Mouse (Mus musculus): ENCODE data around the gene Pycr1.

Gene Pycr1

DNA sequence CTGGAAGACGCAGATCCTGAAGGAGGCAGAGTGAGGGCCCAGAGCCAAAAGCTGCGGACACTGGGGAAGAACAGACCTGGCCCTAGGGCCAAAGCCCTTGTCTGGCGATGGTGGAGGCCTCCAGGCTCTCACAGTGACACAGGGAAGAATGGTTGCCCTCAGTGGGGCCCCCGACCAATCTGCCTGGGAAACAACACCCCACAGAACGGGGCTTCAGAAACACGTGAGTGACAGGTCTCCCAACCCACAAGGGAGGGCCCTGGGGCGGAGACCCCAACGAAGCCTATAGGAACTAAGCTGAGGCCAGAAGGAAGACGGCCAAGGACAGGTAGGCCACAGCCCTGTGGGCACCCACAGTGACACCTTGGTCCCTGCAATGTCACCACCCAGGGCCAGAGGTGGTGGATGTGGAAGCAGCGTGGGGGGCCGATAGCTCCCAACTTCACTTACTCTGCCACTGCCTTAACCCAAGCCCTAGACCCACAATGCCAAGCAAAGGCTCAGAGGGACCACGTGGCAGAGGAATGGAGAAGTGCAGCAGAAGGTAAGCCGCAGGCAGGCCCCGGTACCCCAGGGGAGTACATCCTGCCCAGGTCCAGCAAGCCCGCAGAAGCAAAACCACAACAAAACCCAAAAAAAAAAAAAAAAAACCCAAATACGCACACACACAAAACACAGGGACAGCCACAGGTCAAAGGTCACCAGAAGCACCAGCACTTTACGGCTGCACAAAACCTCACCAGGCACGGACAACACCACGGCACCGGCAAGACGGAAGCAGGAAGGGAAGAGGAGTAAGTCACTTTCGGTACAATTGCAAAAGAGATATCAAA is 15.9 kb downstream of the Pycr1 start:
- DNase-seq (ENCODE audit: low spot score in 2 of 2) = peak in 1 of 2 experiments; percentile 70

DNA sequence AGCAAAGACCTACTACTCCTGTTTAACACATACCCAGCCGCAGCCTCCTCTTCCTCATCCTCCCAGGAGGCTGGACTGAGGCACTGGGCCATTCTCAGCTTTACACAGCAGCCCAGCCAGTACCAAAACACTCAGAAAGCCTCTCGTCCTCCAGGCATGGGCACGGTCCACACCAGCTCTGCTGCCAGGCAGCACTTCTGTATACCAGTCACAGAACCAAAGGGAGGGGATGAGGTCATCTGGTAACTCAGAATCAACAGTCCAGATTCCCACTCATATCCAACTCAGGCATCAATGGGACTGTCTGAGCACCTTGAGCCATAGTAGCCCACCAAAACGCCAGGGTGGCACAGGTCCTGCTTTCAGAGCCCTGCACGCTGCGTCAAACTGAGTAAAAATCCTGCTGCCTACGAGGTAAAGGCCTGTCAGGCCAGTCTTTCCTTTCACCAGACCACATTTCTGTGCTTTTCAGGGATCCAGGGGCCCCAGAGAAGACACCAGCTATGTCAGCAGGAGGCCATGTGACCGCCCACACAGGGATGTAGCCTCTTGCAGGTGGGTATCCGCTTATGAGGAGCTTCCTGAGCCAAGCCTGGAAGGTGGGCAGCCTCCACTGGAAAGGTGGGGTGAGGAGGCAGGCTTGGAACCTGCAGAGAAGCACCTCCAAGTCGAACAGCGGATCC is 16.6 kb downstream of the Pycr1 start:
- DNase-seq (ENCODE audit: low spot score in 2 of 2) = peak in 1 of 2 experiments; percentile 19

DNA sequence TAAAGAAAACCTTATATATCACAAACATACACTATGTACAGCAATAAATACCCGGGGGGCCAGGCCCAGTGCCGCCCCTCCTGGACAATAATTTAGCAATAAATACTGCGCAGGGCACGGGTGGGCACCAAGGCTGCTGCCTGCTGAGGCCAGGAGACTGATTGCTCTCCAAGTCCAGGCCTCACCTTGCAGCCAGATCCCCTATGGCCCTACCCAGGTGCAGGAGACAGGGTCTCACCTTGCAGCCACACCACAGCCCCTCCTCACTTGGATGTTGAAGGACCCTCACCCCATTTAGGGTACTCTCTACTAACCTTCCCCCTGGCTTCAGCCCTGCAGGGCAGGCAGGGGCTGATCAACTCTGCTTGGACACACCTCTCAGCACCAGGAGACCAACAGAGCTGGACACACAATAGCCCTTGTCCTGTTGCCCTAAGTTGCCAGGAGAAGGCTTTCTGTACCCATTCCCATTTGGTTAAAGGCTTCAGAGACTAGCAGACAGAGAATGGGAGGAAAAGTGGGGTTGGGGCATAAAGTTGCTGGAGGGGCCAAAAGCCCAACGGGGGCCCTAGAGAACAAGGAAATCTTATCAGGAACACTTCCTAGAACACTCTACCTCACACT is 18.3 kb downstream of the Pycr1 start, which contains the start of gene Sirt7:
Gene Sirt7 (minus strand): TSS at position 89 of the 624 bp plus-strand sequence.
- no peak for DNase-seq (ENCODE audit: low spot score in 2 of 2)

DNA sequence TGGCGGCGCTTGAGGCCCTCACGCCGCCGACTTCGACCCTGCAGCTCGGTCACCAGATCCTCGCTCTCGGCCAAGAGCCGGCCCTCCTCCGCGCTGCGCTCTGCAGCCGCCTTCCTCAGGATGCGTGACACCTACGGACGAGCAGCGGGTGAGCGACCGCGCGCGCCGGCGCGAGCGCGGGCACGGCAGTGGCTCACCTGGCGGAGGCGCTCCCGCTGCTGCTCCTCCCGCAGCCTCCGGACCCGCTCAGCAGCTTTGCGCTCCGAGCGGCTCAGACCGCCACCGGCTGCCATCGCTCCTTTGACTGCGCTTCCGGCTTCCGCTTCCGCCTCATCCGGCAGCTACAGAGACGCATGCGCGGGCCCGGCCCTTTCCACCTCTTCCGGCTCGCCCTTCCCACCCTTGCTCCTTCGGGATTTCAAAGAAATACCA is 18.9 kb downstream of the Pycr1 start:
- DNase-seq (ENCODE audit: low spot score in 2 of 2) = peak; percentile 74 to 92

DNA sequence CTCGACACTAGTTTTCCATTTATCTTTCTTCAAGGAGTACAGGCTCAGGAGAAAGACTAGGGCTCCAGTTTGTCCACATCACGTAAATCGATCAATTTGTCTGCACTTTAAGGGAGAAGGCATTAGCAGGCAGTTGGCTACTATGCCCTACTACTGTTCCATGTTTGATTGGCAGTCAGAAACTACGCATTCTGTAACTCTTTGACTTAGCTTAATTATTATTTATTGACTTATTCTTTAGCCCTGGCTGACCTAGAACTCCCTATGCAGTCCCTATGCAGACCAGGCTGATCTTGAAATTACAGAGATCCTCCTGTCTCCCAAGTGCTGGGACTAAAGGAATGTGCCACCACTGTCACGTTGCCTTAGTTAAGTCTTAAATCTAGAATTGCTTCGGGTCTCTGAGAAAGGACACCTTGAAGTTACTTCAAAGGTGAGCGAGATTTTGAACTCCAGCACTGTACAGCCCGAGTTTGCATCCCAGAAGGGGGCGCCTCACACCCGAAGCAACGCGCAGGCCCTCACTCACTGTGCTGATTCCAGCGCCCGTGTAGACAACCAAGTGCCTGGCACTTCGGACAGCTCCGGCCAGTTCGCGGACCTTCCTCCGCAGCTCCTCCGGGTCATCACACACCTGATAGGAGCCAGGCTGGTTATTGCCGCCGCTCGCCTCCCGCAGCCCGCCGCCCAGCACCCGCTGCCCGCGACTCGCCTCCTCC is 19.4 kb downstream of the Pycr1 start:
- DNase-seq (ENCODE audit: low spot score in 2 of 2) = peak in 1 of 2 experiments; percentile 88

DNA sequence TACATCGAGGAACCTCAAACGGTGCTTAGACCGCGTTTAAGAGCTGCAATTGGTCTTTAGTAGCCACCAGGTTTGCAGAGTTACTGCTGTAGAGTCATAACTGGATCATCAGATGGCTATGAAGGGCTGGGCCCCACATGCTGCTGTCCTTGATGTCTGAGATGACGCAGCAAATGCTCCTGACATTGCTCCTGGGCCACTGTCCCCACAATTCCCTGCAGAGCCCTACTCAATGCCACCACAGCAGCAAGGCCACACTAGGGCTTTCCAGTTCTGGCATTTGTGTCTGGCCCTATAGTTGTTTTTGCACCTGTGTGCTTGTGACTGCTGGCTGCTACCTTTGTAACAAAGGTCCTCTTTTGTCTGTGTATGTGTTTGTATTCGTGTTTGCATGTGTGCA is 20.8 kb downstream of the Pycr1 start:
- no peak for DNase-seq (ENCODE audit: low spot score in 2 of 2)

DNA sequence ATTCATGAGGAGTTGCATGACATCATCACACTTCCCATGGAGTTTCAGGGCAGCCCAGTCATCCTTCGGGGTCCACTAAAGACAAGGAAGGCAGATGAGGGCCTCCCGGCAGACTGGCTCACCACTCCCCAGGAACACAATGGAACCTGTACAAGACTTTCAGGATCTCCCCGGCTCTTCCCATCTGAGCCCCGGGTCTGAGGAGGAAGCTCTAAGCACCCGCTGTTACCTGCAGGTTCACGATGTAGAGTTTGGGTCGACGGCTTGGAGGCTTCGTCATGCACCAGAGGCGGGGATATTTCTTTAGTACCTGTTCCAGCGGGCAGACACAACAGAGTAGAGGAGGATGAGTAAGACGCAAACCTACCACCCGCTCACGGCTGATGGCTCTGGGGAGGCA is 23.4 kb downstream of the Pycr1 start:
- DNase-seq (ENCODE audit: low spot score in 2 of 2) = no peak

DNA sequence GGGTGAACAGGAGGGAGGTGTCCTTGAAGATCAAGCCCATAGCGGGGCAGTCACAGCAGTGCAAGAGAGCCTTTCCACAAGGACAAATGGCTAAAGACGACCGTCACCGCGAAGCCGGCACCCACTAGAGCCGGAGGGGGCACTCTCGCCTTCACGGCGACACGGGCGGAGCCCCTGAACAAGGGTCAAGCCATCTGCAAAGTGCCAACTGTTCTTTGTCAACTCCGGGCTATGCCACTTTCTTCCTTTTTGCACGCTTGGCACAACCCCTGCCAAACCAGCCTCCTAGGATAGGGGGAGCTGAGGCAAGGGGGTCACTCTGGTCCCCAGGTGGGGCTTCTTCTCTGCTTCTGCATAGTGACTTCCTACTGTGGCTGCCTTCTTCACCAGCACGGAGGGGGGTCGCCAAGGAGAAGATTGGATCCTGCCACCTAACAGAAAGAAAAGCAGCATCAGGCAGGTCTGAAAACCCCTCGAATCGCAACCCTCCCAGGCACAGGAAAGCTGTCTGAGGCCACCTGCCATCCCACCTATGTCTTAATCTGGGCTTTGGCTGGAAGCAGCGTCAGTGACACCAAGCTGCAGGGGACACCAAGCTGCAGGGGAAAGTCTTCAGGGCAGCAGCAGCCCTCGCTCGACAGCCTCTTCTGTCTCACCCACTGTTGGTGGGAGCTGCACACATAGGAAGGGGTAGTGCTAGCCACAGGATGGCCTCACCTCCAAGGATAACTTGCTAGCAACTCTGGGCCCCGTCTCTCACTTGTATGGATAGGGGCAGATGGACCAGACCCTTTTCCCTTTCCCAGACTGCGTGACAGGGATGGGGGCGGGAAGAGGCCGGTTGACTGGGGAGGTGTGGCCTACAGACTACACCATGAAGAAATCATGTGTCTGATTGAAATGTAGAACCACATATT is 24.7 kb downstream of the Pycr1 start:
- DNase-seq (ENCODE audit: low spot score in 2 of 2) = no peak

DNA sequence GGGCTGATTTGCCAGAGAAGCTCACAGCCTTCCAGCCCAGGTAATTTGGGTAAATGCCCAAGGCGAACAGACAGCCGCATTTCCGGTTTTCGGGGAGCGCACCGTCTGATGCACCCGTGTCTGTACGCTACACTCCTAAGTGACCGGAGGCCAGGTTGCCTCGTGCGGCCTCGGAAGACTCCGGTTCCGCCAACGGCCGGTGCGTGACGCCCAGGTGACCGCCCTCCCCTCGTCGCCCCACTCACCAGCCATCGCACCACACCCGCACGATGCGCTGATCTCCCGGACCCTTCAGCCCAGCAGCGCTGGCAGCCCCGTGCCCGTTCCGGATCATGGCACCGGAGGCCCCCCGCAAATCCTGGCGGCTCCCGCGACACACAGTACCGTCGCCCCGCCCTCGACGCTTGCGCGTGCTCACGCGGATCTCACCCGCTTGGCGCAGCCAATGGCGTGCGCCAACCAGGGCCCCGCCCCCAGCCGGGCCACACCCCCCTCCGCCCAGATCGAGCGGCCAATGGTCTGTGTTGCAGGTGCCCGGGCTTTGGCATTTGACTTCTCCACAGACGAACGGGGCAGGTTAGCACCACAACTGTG is 26.0 kb downstream of the Pycr1 start, which contains the start of gene Pcyt2:
Gene Pcyt2 (minus strand): TSS at position 418 of the 594 bp plus-strand sequence.
- peak; percentile 91 to 96 for DNase-seq (ENCODE audit: low spot score in 2 of 2)

DNA sequence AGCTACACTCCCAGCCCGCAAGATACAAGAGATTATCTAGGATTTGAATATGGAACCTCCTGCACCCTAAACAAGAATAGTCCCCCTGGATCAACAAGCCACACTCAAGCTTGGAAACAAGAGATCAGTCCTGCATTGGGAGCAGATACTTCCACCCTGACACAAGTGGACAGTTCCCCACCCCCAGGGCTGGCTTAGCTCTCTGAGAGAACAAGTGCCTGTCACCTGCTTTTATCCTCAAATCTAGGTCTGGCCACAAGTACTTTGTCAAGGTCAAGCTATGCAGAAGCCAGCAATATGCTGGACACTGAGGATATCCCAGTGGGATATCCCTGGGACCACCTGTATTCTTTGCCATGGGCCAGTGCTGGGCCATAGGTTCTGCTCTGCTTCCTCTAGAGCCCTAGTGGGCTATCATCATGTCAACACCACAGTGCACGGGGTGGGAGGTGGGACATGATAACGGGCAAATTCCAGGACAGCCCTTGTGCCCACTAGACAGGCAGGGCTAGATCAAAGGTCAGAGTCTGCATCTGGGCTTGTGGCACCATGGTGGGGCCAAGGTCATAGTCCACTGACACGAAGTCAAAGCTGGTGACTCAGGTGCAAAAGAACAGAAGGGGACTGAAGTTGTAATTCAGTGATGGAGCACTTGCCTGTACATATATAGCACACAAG is 26.8 kb downstream of the Pycr1 start:
- no peak for DNase-seq (ENCODE audit: low spot score in 2 of 2)

DNA sequence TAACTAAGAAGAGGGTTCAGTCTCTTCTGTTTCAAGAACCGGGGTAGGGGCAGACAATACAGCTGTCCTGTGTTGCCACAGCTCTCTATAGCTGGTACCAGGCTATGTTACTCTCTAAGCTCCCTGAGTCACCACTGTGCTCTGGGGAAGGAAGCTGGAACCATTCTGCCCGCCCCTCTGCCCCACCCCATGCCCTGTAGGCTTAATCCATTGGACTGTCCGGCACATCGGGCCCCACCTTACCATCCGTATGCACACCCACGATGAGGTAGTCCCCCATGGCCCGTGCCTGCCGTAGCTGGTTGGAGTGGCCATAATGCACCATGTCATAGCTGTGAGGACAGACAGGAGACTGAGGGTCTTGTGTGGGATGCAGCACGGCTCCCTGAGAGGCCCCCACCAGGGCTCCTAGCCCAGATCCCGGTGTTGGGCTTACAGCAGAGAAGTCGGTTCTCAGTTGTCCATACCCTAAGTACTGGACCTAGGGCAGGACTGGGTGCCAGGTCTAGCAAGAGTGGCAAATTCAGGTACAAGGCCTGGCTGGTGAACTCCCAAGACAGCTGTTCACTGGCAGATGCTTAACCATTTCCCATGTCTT is 27.9 kb downstream of the Pycr1 start:
- DNase-seq (ENCODE audit: low spot score in 2 of 2) = no peak

DNA sequence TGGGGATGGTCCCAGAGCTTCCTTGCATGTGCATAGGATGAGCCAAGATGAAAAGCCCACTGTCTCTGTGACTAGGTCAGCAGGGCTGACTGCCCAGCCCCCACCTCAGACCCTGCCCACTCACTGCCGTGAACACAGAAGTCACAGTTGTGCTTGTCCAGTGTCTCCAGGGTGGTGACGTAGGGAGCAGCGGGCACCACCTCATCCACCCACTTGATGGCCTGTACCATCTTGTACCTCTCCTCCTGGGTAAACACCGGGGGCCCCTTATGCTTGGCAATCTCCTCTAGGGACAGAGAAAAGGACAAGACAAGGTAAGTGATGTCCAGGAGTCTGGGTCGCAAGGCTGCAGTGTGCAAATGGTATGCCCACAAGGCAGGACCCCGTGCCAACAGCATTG is 28.4 kb downstream of the Pycr1 start:
- DNase-seq (ENCODE audit: low spot score in 2 of 2) = no peak

DNA sequence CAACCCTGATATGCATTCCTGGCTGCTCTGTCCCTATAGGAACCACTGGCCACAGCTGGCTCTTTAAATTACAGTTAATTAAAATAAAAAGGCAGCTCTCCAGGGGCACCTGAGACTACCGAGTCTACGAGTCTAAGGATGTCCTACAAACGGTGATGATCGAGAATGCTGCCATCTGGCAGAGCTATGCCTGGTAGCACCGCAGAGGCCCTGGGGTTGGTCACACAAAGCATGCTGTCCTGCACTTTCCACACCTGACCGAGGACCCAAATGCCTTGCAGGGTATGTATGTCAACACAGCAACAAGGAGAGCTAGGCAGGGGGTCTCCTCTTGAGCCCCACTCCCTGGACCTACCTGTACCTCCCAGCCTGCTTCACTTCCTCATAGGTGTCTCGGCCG is 29.6 kb downstream of the Pycr1 start:
- no peak for DNase-seq (ENCODE audit: low spot score in 2 of 2)

DNA sequence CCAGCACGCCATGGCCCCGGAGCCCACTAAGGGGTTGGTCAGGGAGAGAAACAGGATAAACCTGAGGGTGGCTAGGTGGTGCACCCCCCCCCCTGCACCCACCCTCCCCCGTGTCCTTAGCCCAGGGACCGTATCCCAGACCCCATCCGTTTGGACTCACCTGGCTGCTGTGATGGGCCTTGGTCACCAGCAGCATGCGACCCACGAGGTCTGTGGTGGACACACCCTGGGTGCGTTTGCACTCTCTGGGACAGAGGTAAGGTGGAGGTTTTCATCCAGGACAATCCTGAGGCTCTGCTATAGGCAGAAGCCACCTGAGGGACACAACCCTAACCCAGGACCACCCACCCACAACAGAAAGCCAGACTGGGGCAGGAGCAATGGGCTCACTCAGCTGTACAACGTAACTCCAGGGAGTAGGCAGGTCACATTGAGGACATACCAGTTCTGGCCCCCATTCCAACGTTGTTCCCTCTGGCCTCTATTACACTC is 30.0 kb downstream of the Pycr1 start:
- DNase-seq (ENCODE audit: low spot score in 2 of 2) = no peak

DNA sequence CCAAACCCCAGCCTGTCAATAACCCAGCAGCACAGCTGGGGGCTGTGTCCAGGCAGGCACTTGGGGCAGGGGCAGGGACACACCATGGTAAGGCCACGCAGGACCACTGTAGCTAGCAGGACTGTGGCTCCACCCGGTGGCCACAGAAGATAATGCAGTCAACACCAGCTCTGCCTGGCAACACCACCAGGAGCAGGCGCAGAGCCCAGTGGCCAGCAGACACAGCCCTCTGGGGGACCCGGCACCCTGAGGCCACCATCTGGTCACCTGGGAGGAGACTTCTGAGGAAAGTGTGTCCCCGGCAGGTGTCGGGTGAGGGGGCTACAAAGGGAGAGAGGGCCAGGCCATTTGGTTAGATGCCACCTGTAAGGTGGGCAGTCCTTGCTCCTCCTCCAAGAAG is 30.8 kb downstream of the Pycr1 start:
- peak; percentile 68 to 87 for DNase-seq (ENCODE audit: low spot score in 2 of 2)

DNA sequence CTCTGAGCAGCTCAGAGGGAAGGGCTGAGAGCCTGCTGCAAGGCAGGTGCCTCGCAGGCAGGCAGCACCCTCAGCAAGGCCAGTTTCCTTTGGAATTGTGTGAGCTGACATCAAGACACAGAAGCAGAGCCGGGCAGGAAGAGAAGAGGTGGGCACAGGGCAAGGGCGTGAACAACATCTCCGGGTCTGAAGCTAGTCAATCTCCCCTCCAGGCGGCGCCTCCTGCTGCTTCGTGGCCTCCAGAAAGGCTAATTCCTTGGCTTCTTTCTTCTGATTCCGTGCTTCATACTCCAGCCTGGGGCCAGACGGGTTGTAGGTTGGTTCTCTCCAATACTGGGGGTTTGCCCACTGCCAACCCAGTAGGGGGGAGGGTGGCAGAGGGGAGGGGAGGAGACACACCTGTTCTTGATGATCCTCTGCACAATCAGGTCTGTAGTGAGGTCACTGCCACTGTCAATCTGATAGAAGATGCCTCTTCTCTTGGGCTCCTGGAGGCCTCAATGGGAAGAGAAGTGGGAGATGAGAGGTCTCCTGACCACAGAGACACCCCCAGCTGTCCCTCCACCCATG is 33.0 kb downstream of the Pycr1 start:
- no peak for DNase-seq (ENCODE audit: low spot score in 2 of 2)

DNA sequence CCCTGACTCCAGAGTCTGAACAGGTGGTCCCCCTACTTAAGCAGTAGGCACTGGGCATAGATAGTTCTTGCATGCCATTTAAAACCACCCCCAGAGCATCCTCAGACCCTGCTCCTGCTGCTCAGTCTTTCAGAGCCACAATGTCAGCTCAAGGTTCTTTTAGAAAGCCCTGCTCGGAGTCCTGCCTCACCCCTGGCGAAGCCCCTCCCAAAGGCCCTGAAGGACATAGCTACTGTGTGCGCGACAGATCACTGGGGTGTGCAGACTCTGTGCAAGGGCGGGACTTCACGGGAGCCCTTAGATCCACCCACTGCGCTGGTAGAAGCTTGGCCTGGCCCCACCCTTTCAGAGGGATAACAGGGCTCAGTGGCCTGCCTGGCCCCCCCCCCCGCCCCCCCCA is 34.3 kb downstream of the Pycr1 start:
- no peak for DNase-seq (ENCODE audit: low spot score in 2 of 2)

DNA sequence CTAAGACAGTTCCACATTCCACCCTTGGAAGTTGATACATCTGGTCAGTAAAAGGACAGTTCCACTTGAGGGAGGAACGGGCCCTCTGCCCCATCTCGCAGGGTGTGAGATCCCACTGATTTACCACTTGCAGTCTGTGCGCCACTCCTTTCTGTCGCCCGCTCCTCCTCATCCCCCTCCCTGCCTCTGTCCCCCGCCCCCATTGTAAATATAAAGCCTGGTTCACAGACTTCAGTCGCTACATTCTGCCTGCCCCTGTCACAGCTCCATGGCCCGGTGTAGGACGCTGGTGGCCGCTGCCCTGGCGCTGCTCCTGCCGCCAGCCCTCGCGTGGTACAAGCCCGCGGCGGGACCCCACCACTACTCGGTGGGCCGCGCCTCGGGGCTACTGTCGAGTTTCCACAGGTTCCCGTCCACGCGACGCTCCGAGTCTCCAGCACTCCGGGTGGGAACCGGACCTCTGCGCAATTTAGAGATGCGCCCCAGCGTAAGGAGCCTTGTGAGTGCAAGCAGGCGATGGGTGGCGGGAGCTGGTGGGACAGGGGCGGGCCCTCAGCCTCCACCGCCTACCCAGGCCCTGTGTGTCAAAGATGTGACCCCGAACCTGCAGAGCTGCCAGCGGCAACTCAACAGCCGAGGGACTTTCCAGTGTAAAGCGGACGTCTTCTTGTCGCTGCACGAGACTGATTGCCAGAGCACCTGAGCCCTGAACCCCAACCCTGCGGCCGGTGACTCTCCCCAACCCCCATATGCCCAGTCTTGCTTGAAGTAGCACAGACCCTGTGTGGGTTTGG is 35.1 kb downstream of the Pycr1 start, which contains the start of gene Npb:
Gene Npb (plus strand): TSS at position 237 of the 794 bp plus-strand sequence.
- no peak for DNase-seq (ENCODE audit: low spot score in 2 of 2)
